Mouse (Mus musculus): ENCODE measurements around the gene Hspa1a.

- TF ChIP-seq CTCF (IDR thresholded peaks at IDR 0.05; ENCODE audit: insufficient read depth, low read depth, low read length) (no peak), POLR2A (IDR thresholded peaks at IDR 0.05; ENCODE audit: insufficient read depth, low read depth, low read length) (no peak)
Observed at GRCm38 (mm10) chr17:34927306-34928019, 44.5 kb downstream of the Hspa1a start.

Measured in olfactory bulb, adult 2 months (tissue).